Comparison of ENCODE assay signal across 8 mouse cellular contexts in genomic region chr4:111414818-111415488, GRCm38 (mm10). TPM values are rescaled to one million over a fixed set of nuclear protein-coding genes. Genes with fewer than 3 reads are reported as not detected.
DNase-seq lines count a peak whose midpoint lies in the region; ATAC-seq lines count a peak whose summit lies in the region.

Gene Bend5 (plus strand): TSS chr4:111415006.

- H3K27me3 ChIP-seq in hindbrain, embryonic 16.5 days (replicated peaks; ENCODE audit: control insufficient read depth, insufficient read depth, low read length), result no peaks in the 10 kb centered on the region

- peak within 1 kb of the TSS; percentile 91 for H3K27ac ChIP-seq in hindbrain, embryonic 16.5 days (ENCODE audit: low read depth, low read length)

- H3K9ac ChIP-seq in hindbrain, embryonic 16.5 days (ENCODE audit: low read depth, low read length), result peak within 1 kb of the TSS; percentile 99

- no peaks in the 10 kb centered on the region for H3K9me3 ChIP-seq in hindbrain, embryonic 16.5 days (ENCODE audit: control insufficient read depth, low read length)

- DNase-seq in Muller cell, postnatal 12 days (ENCODE audit: inconsistent ontology term), result peak; percentile 72
- peak; percentile 30 to 34 for DNase-seq in cerebellum, postnatal 14 days
- DNase-seq in frontal cortex, postnatal 36 days (ENCODE audit: low spot score in 2 of 2), result peak; percentile 66 to 78
- DNase-seq in left cerebral cortex, adult 8-10 months (ENCODE audit: low spot score in 2 of 2), result peak; percentile 51 to 58
- DNase-seq in right cerebral cortex, adult 2 months (ENCODE audit: low spot score in 2 of 2), result peak; percentile 63 to 75
- peak; percentile 43 to 65 for DNase-seq in urinary bladder, adult 18-20 months (ENCODE audit: low spot score in 2 of 2)

- WGBS in hindbrain, embryonic 16.5 days, result under 1% methylated on average over 60 of the region's 66 CpGs

- peak within 1 kb of the TSS; percentile 69 for H3K4me3 ChIP-seq in hindbrain, embryonic 16.5 days (ENCODE audit: low read length)

- H3K36me3 ChIP-seq in hindbrain, embryonic 16.5 days (ENCODE audit: control insufficient read depth, insufficient read depth, low read length), result no peaks in the 10 kb centered on the region

- ATAC-seq in hindbrain, embryonic 16.5 days, result peak; percentile 97
- ATAC-seq in megakaryocyte, adult 5-6 weeks (ENCODE audit: poor library complexity, severe bottlenecking), result peak; percentile 43; the same call in 1 of the 2 replicates

- peaks cover 26% of the 10 kb centered on the region for H3K4me1 ChIP-seq in hindbrain, embryonic 16.5 days (ENCODE audit: control insufficient read depth, insufficient read depth, low read depth, low read length)

- H3K4me2 ChIP-seq in hindbrain, embryonic 16.5 days (ENCODE audit: low read length), result peak within 1 kb of the TSS; percentile 90

RNA-seq across cellular contexts. Expression of gene Bend5, which starts in this region (rescaled TPM):
- polyA plus RNA-seq in hindbrain, embryonic 16.5 days (2015; fragmentation: Nextera tagmentation; extraction: Ambion mirVana), result 44.9 and 49.8 TPM in 2 replicates
- total RNA-seq in left cerebral cortex, adult 8-10 months (2022), result 10 to 100 TPM; 14.2 to 15.6 (median 15.4) TPM
- total RNA-seq in megakaryocyte, adult 5-6 weeks (2015), result not detected in 2 replicates
- not detected in 2 replicates for total RNA-seq in megakaryocyte, adult 5-6 weeks (2017)

Comparison
In these comparisons a context has a peak if more than half of its experiments do, and no peak if none do; other contexts are left out.
1. Peak in every context shown above with its lines: DNase-seq, ATAC-seq, H3K4me3 ChIP-seq and H3K27ac ChIP-seq.
2. RNA of gene Bend5 (total RNA-seq): 14.2 to 15.6 TPM in left cerebral cortex, adult 8-10 months; not detected in megakaryocyte, adult 5-6 weeks; every median in the first group is over 10 times any median in the second.
3. Peak in ATAC-seq in megakaryocyte, adult 5-6 weeks; RNA of the gene not detected or under 1 TPM.